Mouse (Mus musculus): ENCODE results near the gene Thra.

The Thra gene

GRCm38 (mm10) chr11:98744456-98745019, 4.1 kb downstream of the Thra start:
- in situ Hi-C loops (cut with MseI, MboI) = no loop called here

GRCm38 (mm10) chr11:98745932-98746853, 5.8 kb downstream of the Thra start:
- in situ Hi-C loops (cut with MseI, MboI) = no loop called here

GRCm38 (mm10) chr11:98746855-98747693, 6.6 kb downstream of the Thra start:
- in situ Hi-C loops (cut with MseI, MboI) = no loop called here

- in situ Hi-C loops (cut with MseI, MboI) = no loop called here
Observed at GRCm38 (mm10) chr11:98747804-98748505, 7.5 kb downstream of the Thra start.

- in situ Hi-C loops (cut with MseI, MboI) = no loop called here
Observed at GRCm38 (mm10) chr11:98748506-98749416, 8.3 kb downstream of the Thra start.

- in situ Hi-C loops (cut with MseI, MboI) = no loop called here
Observed at GRCm38 (mm10) chr11:98749716-98750115, 9.3 kb downstream of the Thra start.

GRCm38 (mm10) chr11:98750351-98751201, 10.1 kb downstream of the Thra start:
- in situ Hi-C loops (cut with MseI, MboI) = no loop called here

GRCm38 (mm10) chr11:98751221-98751782, 10.9 kb downstream of the Thra start:
- in situ Hi-C loops (cut with MseI, MboI) = no loop called here

- in situ Hi-C loops (cut with MseI, MboI) = no loop called here
Observed at GRCm38 (mm10) chr11:98752562-98753140, 12.2 kb downstream of the Thra start.

- in situ Hi-C loops (cut with MseI, MboI) = no loop called here
Observed at GRCm38 (mm10) chr11:98753264-98753663, 12.8 kb downstream of the Thra start.

GRCm38 (mm10) chr11:98754151-98754620, 13.7 kb downstream of the Thra start:
- in situ Hi-C loops (cut with MseI, MboI) = no loop called here

GRCm38 (mm10) chr11:98754621-98755181, 14.3 kb downstream of the Thra start:
- in situ Hi-C loops (cut with MseI, MboI) = no loop called here

- in situ Hi-C loops (cut with MseI, MboI) = no loop called here
Observed at GRCm38 (mm10) chr11:98755726-98756380, 15.4 kb downstream of the Thra start.

- in situ Hi-C loops (cut with MseI, MboI) = no loop called here
Observed at GRCm38 (mm10) chr11:98756711-98757110, 16.3 kb downstream of the Thra start.

GRCm38 (mm10) chr11:98761939-98762338, 21.5 kb downstream of the Thra start:
- in situ Hi-C loops (cut with MseI, MboI) = no loop called here

GRCm38 (mm10) chr11:98762756-98763501, 22.5 kb downstream of the Thra start:
- in situ Hi-C loops (cut with MseI, MboI) = no loop called here

- in situ Hi-C loops (cut with MseI, MboI) = no loop called here
Observed at GRCm38 (mm10) chr11:98763502-98763861, 23.0 kb downstream of the Thra start.

All from mouse trophoblast stem cell (cell line).